Mouse (Mus musculus): ENCODE measurements around the gene 2610002M06Rik.

2610002M06Rik gene

DNA sequence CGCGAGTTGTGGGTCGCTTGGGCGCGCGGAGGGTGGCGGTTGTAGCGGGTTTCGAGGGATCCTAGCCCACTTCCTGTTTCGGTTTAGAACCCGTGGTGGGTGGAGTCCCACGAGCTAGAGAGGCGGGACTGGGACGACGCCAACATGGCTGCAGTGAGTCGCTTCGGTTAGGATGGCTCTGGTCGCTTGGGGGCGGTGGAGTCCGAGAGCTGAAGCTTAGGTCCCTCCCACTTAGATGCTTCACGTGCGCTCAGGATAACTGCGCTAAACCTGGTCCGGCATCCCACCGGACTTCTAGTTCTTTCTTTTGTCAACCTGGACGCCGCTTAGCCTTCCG, at the start of gene 2610002M06Rik:
2610002M06Rik (minus strand) TSS at position 117 of the 337 bp plus-strand sequence.
- DNase-seq = peak; percentile 88

DNA sequence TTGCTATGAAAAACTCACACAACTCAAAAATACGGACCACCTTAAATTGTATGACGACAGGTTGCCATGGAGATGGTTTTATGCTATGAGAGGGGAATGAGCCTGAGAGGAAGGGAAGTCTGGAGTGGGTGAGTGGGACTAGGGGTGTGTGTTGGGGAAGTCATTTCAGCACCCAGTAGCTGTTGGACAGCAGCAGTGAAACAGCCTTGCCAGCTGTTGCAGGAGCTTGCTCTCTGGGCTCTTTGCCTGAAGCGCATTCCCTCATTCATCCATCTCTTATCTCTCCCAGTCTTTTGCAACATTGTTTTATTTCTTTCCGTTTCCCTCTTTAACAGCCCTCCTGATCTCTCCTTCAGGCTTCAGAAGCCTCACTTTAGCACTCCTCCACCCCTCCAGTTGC, 42.0 kb upstream of the 2610002M06Rik start:
- DNase-seq = no peak

DNA sequence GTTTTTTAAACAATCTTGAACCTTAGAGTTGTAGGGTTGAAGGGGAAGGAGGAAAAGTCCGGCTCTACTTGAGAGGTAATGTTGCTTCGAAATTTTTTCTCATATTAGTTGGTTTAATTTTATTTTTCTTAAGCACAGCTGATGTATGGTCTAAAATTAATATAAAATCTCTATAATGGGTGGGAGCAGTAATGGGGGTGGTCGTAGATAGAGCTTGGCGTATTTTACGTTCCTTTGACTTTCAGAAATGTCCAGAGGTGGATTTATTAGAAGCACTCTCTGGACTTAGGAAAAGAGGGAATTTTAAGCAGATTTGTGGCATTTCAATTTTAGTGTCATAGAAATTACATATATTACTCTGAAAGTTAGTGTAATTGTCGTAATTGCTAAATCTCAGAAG, 592 bp upstream of the 2610002M06Rik start:
- DNase-seq = no peak

- peak; percentile 28 for DNase-seq
Measured at GRCm38 (mm10) chrX:107815502-107816217, 474 bp downstream of the 2610002M06Rik start.

GRCm38 (mm10) chrX:107812120-107812519, 4.0 kb downstream of the 2610002M06Rik start:
- DNase-seq = no peak

- no peak for DNase-seq
Measured at GRCm38 (mm10) chrX:107796919-107797318, 19.2 kb downstream of the 2610002M06Rik start.

DNA sequence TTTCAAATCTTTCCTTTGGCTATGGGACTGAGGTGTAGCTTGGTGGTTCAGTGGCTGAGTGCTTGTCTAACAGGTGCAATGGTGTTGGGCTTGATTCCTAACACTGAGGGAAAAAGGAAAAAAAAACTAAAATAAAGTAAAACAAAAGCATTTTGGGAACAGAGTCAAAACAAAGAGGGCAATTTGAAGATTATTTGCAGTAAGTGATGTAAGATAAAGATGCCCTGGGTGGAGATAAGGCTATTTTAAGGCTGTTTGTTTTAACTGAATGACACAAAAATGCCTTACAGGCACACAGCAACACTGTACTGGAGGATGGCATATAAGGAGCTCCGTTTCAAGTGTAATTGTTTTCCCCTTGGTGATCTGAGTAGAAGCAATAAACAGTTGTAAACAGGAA, 20.3 kb downstream of the 2610002M06Rik start:
- no peak for DNase-seq

DNA sequence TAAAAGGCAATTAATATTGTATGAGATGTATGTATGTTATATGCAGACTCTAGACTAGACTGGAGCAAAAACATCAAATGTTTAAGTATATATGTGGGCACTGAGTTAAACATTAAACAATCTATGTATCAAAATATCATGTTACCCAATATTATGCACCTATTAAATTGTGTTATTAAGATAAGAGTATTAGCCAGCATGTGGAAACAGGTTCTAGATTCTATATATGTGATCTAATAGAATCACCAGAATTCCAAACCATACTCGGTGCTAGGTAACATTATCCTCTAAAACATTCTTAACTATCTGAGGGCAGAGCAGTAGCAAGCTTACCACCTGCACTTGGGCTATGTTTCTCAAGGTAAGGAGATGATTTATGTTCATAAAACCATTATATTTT, 23.8 kb downstream of the 2610002M06Rik start, which contains the start of gene Tent5d:
Tent5d (plus strand) TSS at position 301 of the 400 bp plus-strand sequence.
- no peak for DNase-seq

DNA sequence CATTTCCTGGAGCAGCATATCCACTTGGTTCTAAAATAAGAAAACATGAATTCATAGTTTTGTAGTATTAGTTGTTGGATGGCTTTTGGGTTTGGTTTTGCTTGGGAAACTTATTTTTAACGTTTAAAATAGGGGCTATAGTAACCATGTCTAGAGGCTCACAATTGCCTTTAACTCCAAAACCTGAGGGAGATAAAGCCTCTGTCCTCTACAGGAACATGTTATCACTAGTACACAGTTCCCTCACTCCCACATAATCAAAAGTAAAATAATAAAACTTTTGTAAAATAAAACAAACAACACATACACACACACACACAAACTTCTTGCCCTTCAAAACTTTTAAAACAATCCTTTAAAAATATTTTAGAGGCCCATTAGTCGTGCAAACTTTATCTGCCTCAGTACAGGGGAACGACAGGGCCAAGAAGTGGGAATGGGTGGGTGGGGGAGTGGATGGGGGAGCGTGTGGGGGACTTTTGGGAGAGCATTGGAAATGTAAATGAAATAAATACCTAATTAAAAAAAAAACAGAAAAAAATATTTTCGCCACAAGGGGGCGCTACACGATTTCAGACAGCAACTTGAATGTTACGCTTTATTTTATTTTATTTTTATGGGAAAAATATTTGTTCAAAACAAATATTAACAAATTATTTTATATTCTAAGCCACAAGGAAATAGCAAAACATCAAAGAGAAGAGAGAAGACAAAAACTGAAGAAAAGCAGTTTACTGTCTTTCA, 25.2 kb downstream of the 2610002M06Rik start:
- no peak for DNase-seq

DNA sequence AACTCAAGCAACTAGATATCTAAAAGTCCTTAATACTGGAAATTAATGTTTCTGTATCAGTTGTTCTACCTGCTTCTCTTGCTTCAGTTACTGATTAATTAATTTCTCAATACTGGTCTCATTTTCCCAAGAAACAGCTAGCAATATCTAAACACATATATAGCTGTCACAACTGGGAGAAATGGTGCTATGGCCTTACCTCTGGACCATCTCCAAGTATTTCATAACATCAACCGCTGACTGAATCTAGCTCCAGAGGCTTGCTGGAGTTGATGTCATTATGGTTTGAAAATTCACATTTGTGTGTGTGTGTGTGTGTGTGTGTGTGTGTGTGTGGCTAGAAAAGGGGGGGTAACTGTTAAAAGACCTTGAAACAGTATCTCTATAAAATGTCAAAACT, 26.0 kb downstream of the 2610002M06Rik start:
- DNase-seq = no peak

DNA sequence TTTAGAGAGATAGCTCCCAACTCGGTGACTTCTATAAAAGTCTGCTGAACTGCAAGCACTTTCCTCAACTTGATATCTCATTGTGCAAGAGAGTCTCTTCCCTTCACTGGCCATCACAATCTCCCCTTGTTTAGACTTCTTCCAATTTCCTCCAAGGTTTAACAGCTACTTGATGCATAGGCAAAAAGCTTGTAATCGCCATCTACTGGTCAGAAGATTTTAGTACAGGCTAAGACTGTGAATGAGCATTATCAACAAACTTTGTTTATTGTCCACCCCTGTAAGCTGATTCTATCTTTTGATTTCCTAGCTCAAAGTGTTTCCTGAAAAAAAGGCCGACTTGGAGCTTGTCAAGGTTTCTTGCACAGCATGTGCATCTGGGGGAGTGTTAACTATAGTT, 48.2 kb downstream of the 2610002M06Rik start:
- no peak for DNase-seq
